In the genomic region with DNA sequence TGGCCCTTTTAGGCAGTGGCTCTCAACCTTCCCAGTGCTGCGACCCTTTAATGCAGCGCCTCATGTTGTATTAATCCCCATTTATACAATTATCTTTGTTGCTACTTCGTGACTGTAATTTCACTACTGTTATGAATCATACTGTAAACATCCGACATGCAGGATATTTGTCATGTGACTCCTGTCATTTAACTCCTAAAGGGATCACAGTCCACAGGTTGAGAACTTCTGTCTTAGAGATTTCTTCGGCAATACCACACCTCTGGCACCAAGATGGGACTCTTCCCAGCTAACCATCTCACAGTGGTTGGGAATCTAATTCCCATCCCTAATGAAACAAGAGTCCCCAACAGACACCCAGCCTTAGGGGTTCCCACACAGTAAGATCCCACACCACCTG, we compare ENCODE assay signal across 26 mouse cellular contexts. TPM values are rescaled to one million over a fixed set of nuclear protein-coding genes. Genes with fewer than 3 reads are reported as not detected.
"Had no signal": no experiment of that assay in that cellular context is flagged by ENCODE, and none has a peak within 500 bp of the region (broad histone marks: within the 10 kb centered on the region; RNA-seq: fewer than 3 reads in every experiment).

No protein-coding gene starts in this region.

- H3K9me3 ChIP-seq: hindbrain, embryonic 13.5 days; hindbrain, embryonic 15.5 days; limb, embryonic 10.5 days; limb, embryonic 12.5 days had no signal

- H3K27ac ChIP-seq: heart, adult 2 months; hindbrain, embryonic 13.5 days; hindbrain, embryonic 15.5 days; hindbrain, postnatal 0 days; layer of hippocampus, adult 2 months; left cerebral cortex, adult 2 months; limb, embryonic 10.5 days; limb, embryonic 12.5 days; liver, embryonic 13.5 days; liver, embryonic 15.5 days had no signal

- H3K36me3 ChIP-seq: heart, embryonic 12.5 days; hindbrain, embryonic 13.5 days; hindbrain, embryonic 15.5 days; limb, embryonic 10.5 days; limb, embryonic 12.5 days; liver, embryonic 13.5 days; liver, embryonic 15.5 days had no signal

- ATAC-seq: hindbrain, postnatal 0 days had no signal

- H3K4me2 ChIP-seq: heart, embryonic 12.5 days; hindbrain, embryonic 13.5 days; hindbrain, embryonic 15.5 days; limb, embryonic 12.5 days; liver, embryonic 11.5 days; liver, embryonic 13.5 days; liver, embryonic 15.5 days had no signal

- H3K9ac ChIP-seq: heart, embryonic 12.5 days; hindbrain, embryonic 13.5 days; hindbrain, embryonic 15.5 days; limb, embryonic 12.5 days; liver, embryonic 13.5 days; liver, embryonic 15.5 days had no signal

- H3K27me3 ChIP-seq: heart, embryonic 12.5 days; hindbrain, embryonic 13.5 days; hindbrain, embryonic 15.5 days; limb, embryonic 12.5 days; liver, embryonic 13.5 days; liver, embryonic 15.5 days had no signal

- DNase-seq: gastrocnemius, postnatal 14 days; gastrocnemius, postnatal 36 days; heart, adult 11 months; heart, adult 2 months; heart, postnatal 10 days; heart, postnatal 36 days; kidney, adult 18-20 months; kidney, adult 8-10 months; kidney, postnatal 10 days; kidney, postnatal 25 days; kidney, postnatal 4 days; liver; liver, embryonic 13.5 days had no signal

- H3K4me1 ChIP-seq: hindbrain, embryonic 13.5 days; hindbrain, embryonic 15.5 days; limb, embryonic 10.5 days; limb, embryonic 12.5 days; liver, embryonic 13.5 days; liver, embryonic 15.5 days had no signal

- H3K4me3 ChIP-seq: heart, adult 2 months; heart, embryonic 12.5 days; hindbrain, embryonic 13.5 days; hindbrain, embryonic 15.5 days; layer of hippocampus, adult 2 months; left cerebral cortex, adult 2 months; limb, embryonic 10.5 days; limb, embryonic 12.5 days; liver, embryonic 13.5 days; liver, embryonic 15.5 days had no signal

RNA-seq across cellular contexts. Expression of gene Ak7, which starts 42.3 kb away (rescaled TPM):
- total RNA-seq: gastrocnemius, adult 8-10 months; gastrocnemius, postnatal 14 days; gastrocnemius, postnatal 36 days; heart, adult 2 months; heart, postnatal 10 days; heart, postnatal 36 days; hematopoietic stem cell, adult 5-6 weeks had no signal
- polyA plus RNA-seq: kidney, embryonic 14.5 days had no signal
